Mouse (Mus musculus) liver, postnatal 0 days (tissue): Measurements from ENCODE around the gene Spin1. TPM values are rescaled to one million over a fixed set of nuclear protein-coding genes. Genes with fewer than 3 reads are reported as not detected.

Source experiments
- ATAC-seq: fragments of 200-750 bp; cut with Nextera tagmentation; 2 replicates; pipeline ENCODE4 v1.8.0; 2017; ENCODE audit warnings: mild to moderate bottlenecking, moderate library complexity
- DNase-seq: peaks from one replicate; pipeline ENCODE4 v3.0.0-alpha.2; 2016
- H3K27ac ChIP-seq: fragments of 300-500 bp; sonication (generic); 2 replicates; pipeline ENCODE4 v1.5.1; 2014; ENCODE audit warnings: antibody characterized with exemption, moderate library complexity, mild to moderate bottlenecking, low read depth
- H3K27me3 ChIP-seq: fragments of 300-500 bp; sonication (generic); 2 replicates; pipeline ENCODE4 v1.6.1; 2014; ENCODE audit warnings: low read length, control low read depth, mixed read lengths; ENCODE audit not compliant: insufficient read depth
- H3K36me3 ChIP-seq: fragments of 300-500 bp; sonication (generic); replicated peaks from 2 replicates; pipeline ENCODE4 v1.6.1; 2014; ENCODE audit warnings: mild to moderate bottlenecking, control low read depth, low read length, moderate library complexity, mixed read lengths; ENCODE audit not compliant: insufficient read depth
- H3K4me1 ChIP-seq: fragments of 300-500 bp; sonication (generic); 2 replicates; pipeline ENCODE4 v1.6.1; 2014; ENCODE audit warnings: antibody characterized with exemption, mild to moderate bottlenecking, control low read depth; ENCODE audit not compliant: insufficient read depth
- H3K4me2 ChIP-seq: fragments of 300-500 bp; sonication (generic); 2 replicates; pipeline ENCODE4 v1.6.1; 2014; ENCODE audit warnings: low read depth, mild to moderate bottlenecking, low read length, moderate library complexity, mixed read lengths
- H3K4me3 ChIP-seq: fragments of 300-500 bp; sonication (generic); 2 replicates; pipeline ENCODE4 v1.5.1; 2014; ENCODE audit warnings: low read depth, low read length
- H3K9ac ChIP-seq: fragments of 300-500 bp; sonication (generic); replicated peaks from 2 replicates; pipeline ENCODE4 v1.6.1; 2014; ENCODE audit warnings: mild to moderate bottlenecking, moderate library complexity
- H3K9me3 ChIP-seq: fragments of 300-500 bp; sonication (generic); 2 replicates; pipeline ENCODE4 v1.6.1; 2016; ENCODE audit warnings: mild to moderate bottlenecking, control low read depth, low read length, mixed read lengths
- CTCF ChIP-seq: sonication (generic); IDR thresholded peaks from 2 replicates; pipeline ENCODE4 v1.5.1; 2016; ENCODE audit warnings: antibody characterized with exemption, low read depth
- EP300 ChIP-seq: IDR thresholded peaks from 2 replicates; pipeline ENCODE4 v1.6.1; 2016; ENCODE audit warnings: antibody characterized with exemption, low read depth, mild to moderate bottlenecking
- WGBS: fragments of 180-500 bp; shearing (Covaris S2); extraction: QIAGEN DNeasy Blood & Tissue Kit; methylation state at CpG from one replicate; pipeline ENCODE4 v1.1.7; 2014; ENCODE audit not compliant: insufficient replicate concordance; 5-methylcytosine and 5-hydroxymethylcytosine counted together
- polyA plus RNA-seq: library from polyadenylated mRNA; unstranded; fragments of >200 nt; fragmentation: Nextera tagmentation; extraction: Ambion mirVana; gene quantifications from 2 replicates; pipeline ENCODE4 v1.2.1, GENCODE M21; 2015

Spin1 gene
- polyA plus RNA-seq, 1 experiment from 2014 or later, result 12.6 TPM

DNA sequence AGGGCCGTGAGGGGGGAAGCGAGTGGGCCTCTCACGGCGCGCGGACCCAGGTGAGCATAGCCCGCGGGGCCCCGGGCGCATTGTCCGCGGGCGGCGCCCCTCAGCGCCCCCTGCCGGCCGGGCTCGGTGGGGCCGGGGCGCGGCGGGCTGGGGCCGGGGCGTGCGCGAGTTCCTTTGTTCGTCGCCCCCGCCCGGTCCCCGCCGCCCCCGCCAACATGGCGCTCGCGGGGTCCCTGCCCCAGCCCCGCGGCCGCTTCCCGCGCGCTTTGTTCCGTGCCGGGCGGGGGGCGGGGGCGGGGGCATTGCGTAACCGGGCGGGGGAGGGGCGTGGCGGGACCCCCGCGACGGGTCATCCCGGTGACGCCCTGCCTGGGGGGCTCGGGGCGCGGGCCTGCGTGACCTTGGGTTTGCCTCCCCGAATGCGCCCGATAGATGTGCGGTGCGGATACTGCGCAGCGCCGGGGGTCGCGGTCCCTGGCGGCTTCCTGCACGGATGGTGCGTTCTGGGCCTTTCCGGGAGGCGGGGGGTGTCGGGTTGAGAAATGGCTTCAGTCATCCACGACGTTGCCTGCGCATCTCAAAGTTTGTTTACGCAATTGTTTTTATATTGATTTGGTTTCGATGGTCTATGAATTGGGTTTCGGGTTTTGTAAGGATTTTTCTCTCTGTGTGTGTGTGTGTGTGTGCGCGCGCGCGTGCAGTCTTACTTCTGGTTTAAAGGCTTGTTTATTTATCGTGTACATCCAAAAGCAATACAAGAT, 516 bp downstream of the Spin1 start:
- Histone ChIP-seq H3K9ac (peak overlapping the region; percentile 75), H3K4me3 (peak overlapping the region; percentile 85), H3K9me3 (no peaks in the 10 kb centered on the region), H3K36me3 (no peaks in the 10 kb centered on the region), H3K4me1 (peaks cover 22% of the 10 kb centered on the region), H3K27ac (peak overlapping the region; percentile 94), H3K4me2 (peak overlapping the region; percentile 97), H3K27me3 (no peaks in the 10 kb centered on the region)
- ATAC-seq (peak; percentile 87), DNase-seq (peak; percentile 66)
- peak; percentile 47 for TF ChIP-seq CTCF
- TF ChIP-seq EP300, result no peak
- 1% methylated on average over 43 of the region's 89 CpGs for WGBS

DNA sequence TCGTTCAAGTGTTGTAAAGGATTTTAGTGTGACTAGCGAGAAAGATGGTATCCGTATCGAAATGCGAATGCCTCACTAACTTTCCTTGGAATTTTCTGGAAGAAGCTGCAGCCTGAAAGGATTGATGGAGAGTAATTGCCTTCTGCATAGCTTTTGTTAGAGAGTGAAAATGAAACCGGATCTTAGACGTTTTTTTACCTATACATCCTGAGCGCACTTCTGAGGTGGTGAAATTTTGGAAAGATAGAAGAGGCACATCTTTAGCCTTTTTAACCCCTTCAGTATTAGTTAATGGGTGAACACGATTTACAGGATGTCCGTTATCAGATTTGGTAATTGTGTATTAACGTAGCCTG, 1.1 kb downstream of the Spin1 start:
- ATAC-seq, result no peak
- no peaks in the 10 kb centered on the region for H3K27me3 ChIP-seq
- TF ChIP-seq EP300 (no peak), CTCF (no peak)
- H3K36me3 ChIP-seq, result no peaks in the 10 kb centered on the region
- H3K27ac ChIP-seq, result peak overlapping the region; percentile 94
- no peaks in the 10 kb centered on the region for H3K9me3 ChIP-seq
- 23% methylated on average over 11 of the region's 11 CpGs for WGBS
- peaks cover 22% of the 10 kb centered on the region for H3K4me1 ChIP-seq
- peak overlapping the region; percentile 97 for H3K4me2 ChIP-seq
- DNase-seq, result no peak
- H3K4me3 ChIP-seq, result peak overlapping the region; percentile 85
- peak overlapping the region; percentile 75; the same call in 1 of the 2 replicates for H3K9ac ChIP-seq

DNA sequence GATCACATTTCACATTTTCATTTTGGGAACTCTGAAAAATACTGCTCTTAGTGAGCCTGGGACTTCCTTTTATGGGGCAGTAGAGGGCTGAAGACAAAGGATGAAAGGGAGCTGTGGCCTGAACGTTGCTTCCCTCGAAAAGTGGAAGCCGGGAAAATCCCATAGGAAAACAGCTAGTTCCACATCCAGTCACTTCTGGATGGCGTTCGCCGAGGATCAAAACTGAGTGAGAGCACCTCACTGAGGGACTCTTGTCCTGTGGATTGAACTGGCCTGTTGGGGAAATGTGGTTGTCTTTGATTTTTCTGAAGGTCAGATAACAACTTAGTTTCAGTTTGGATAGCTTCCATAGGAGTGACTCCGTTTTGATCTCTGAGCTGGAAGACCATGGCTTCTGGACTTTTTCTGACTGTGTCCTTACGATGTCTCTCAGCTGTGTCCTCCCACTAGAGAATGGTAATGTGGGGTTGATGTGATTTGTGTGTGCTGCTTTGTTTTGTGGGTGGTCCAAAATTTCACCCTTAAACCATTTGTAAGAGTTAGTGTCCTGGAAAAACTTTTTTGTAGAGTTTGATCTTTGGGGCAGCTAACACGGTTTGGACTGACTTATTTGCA, 2.5 kb downstream of the Spin1 start:
- DNase-seq (no peak), ATAC-seq (no peak)
- no peak for TF ChIP-seq CTCF
- H3K9me3 ChIP-seq, result no peaks in the 10 kb centered on the region
- no peaks in the 10 kb centered on the region for H3K27me3 ChIP-seq
- no peak overlapping the region for H3K4me3 ChIP-seq
- H3K36me3 ChIP-seq, result no peaks in the 10 kb centered on the region
- H3K4me2 ChIP-seq, result no peak overlapping the region; the same call in 1 of the 2 replicates
- H3K27ac ChIP-seq, result peak overlapping the region; percentile 26
- peaks cover 22% of the 10 kb centered on the region for H3K4me1 ChIP-seq
- no peak overlapping the region for H3K9ac ChIP-seq
- WGBS, result 78% methylated on average over 9 of the region's 9 CpGs

DNA sequence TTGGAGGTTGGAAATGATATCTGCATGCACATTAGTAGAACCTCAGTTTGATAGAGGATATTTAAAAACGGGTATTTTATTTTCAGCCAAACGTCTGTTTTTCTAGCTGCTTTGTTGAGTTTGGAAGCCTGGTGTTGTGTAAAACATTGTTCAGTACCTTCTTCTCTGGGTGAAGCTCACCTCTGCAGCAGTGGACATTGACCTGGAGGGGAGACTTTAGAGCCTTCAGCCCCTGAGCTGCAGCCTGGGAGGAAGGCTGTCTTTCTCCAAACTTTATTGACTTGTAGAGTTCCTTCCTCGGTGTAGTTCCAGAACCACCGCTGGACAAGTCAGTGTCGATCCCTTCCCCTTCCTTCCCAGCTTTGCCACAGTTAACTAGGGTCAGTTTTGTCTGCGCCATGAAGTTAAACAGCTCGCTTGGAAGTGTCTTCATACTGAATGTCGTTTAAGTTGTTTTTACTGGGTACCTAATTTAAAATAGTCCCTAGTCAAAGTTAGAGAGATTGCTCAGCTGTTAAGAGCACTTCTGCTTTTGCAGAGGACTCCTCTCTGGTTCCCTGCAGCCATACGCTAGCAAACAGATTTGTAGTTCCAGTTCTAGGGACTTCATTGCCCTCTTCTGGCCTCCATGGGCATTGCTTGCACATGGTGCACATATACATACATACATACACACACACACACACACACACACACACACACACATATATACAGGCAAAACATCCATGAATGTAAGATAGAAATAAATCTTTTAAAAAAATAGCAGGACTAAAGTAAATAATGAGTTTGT, 3.4 kb downstream of the Spin1 start:
- WGBS, result 91% methylated on average over 9 of the region's 9 CpGs
- no peak for TF ChIP-seq CTCF
- no peak for TF ChIP-seq EP300
- DNase-seq (no peak), ATAC-seq (no peak)
- H3K27ac ChIP-seq, result no peak overlapping the region
- no peak overlapping the region for H3K4me2 ChIP-seq
- H3K9me3 ChIP-seq, result no peaks in the 10 kb centered on the region
- no peaks in the 10 kb centered on the region for H3K36me3 ChIP-seq
- peaks cover 22% of the 10 kb centered on the region for H3K4me1 ChIP-seq
- no peak overlapping the region for H3K9ac ChIP-seq
- no peak overlapping the region for H3K4me3 ChIP-seq
- H3K27me3 ChIP-seq, result no peaks in the 10 kb centered on the region

DNA sequence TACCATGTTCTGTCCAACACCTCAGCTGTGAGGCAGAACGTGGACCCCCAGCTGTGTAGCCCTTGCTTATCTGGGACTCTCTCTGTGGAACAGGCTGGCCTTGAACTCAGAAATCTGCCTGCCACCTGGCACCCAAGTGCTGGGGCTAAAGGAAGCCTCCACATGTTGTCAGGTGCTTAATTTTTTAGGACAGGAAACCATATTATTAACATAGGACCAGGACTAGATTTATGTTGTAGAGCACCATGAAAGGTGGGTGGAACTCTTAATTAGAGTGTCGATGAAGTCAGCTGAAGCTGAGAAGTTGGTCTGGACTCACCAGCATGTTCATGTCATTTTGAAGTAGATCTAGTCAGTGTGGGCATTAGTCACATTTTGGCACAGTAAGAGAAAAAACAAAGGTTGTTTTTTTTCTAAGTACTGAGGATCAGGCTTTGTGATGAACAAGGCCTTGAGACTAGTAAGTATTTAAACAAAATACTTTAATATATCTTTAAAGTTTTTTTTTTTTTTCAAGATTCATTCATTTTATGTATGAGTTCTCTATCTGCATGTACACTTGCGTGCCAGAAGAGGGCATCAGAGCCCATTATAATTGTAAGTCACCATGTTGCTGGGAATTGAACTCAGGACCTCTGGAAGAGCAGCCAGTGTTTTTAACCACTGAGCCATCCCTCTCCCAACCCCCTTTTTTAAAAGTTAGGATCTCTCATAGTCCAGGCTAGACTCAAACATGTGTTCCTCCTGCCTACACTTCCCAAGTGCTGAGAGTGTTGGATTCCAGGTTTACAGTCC, 5.4 kb downstream of the Spin1 start:
- Histone ChIP-seq H3K36me3 (no peaks in the 10 kb centered on the region), H3K9ac (no peak overlapping the region), H3K4me2 (no peak overlapping the region), H3K9me3 (no peaks in the 10 kb centered on the region), H3K27ac (no peak overlapping the region), H3K4me3 (no peak overlapping the region), H3K4me1 (peaks cover 13% of the 10 kb centered on the region), H3K27me3 (no peaks in the 10 kb centered on the region)
- TF ChIP-seq EP300, result no peak
- TF ChIP-seq CTCF, result 0 out of 2 replicates have a peak, but pooled peaks have one; percentile 21
- no peak for DNase-seq
- WGBS, result 83% methylated on average over 3 of the region's 3 CpGs
- no peak for ATAC-seq
